Mouse (Mus musculus) forebrain, embryonic 12.5 days (tissue): Measurements from ENCODE around the gene Zfp277. TPM values are rescaled to one million over a fixed set of nuclear protein-coding genes. Genes with fewer than 3 reads are reported as not detected.

Experiments
- ATAC-seq: fragments of 200-750 bp; cut with Nextera tagmentation; 2 replicates; pipeline ENCODE4 v1.8.0; 2017; ENCODE audit warnings: moderate TSS enrichment; ENCODE audit not compliant: low FRiP score
- H3K27ac ChIP-seq: fragments of 300-500 bp; sonication (generic); 2 replicates; pipeline ENCODE4 v1.5.1; 2016; ENCODE audit warnings: mild to moderate bottlenecking
- H3K27me3 ChIP-seq: fragments of 300-500 bp; sonication (generic); 2 replicates; pipeline ENCODE4 v1.6.1; 2016; ENCODE audit warnings: mild to moderate bottlenecking
- H3K36me3 ChIP-seq: fragments of 300-500 bp; sonication (generic); replicated peaks from 2 replicates; pipeline ENCODE4 v1.6.1; 2016; ENCODE audit warnings: mild to moderate bottlenecking
- H3K4me1 ChIP-seq: fragments of 300-500 bp; sonication (generic); 2 replicates; pipeline ENCODE4 v1.6.1; 2016
- H3K4me2 ChIP-seq: fragments of 300-500 bp; sonication (generic); 2 replicates; pipeline ENCODE4 v1.6.1; 2016; ENCODE audit warnings: mild to moderate bottlenecking, moderate library complexity
- H3K4me3 ChIP-seq: fragments of 300-500 bp; sonication (generic); replicated peaks from 2 replicates; pipeline ENCODE4 v1.5.1; 2016; ENCODE audit warnings: mild to moderate bottlenecking
- H3K9ac ChIP-seq: fragments of 300-500 bp; sonication (generic); 2 replicates; pipeline ENCODE4 v1.6.1; 2016; ENCODE audit warnings: mild to moderate bottlenecking
- H3K9me3 ChIP-seq: fragments of 300-500 bp; sonication (generic); 2 replicates; pipeline ENCODE4 v1.6.1; 2016
- whole genome bisulfite sequencing: fragments of 180-500 bp; shearing (Covaris S2); methylation state at CpG from one replicate; pipeline ENCODE4 v1.1.7; 2016; 5-methylcytosine and 5-hydroxymethylcytosine counted together
- polyA plus RNA-seq: library from polyadenylated mRNA; unstranded; fragments of >200 nt; fragmentation: Nextera tagmentation; extraction: Ambion mirVana; gene quantifications from 2 replicates; pipeline ENCODE4 v1.2.1, GENCODE M21; 2016

Zfp277 gene
- polyA plus RNA-seq, 1 experiment from 2014 or later, result 29.7 TPM

DNA sequence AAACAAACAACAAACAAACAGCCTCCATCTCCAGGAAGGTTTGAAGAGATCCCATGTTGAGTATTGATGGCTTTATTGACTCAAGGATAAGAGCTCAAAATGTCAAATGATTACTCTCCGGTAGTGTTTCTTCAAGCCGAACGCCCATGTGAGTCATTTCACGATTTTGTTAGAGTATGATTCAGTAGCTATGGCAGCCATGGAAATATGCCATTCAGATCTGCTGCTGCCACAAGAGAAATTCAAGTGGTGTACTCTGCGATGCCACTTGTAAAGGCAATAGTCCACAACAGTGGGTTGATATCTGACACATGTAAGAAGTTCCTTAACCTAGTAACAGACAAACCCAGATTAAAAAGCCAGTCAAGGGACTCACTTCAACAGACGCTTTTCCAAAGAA is 62.0 kb downstream of the Zfp277 start:
- Histone ChIP-seq H3K4me2 (no peak overlapping the region), H3K27me3 (no peaks in the 10 kb centered on the region), H3K36me3 (no peaks in the 10 kb centered on the region), H3K9ac (no peak overlapping the region), H3K4me1 (no peaks in the 10 kb centered on the region), H3K27ac (no peak overlapping the region), H3K9me3 (no peaks in the 10 kb centered on the region), H3K4me3 (no peak overlapping the region)
- no peak for ATAC-seq
- whole genome bisulfite sequencing, result 93% methylated on average over 6 of the region's 6 CpGs

DNA sequence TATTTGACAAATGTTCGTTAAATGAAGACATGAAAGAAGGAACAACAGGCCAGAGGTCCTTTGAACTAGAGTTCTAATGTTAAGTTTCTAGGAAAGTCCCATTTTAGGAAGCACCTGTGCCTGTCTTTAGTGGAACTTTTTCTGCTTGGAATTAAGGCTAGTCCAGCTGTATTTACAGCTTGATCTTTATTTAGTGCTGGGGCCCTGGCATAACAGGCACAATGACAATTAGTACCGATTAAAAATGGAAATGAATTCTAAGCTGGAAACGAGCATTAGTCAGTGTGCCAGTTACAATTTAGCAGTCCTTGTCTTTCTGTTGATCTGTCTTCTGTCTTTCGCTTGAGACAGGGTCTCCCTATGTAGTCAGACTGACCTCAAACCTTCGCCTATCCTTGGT is 63.2 kb downstream of the Zfp277 start:
- no peak for ATAC-seq
- H3K27me3 ChIP-seq, result no peaks in the 10 kb centered on the region
- H3K9me3 ChIP-seq, result no peaks in the 10 kb centered on the region
- H3K4me2 ChIP-seq, result no peak overlapping the region
- 74% methylated on average over 5 of the region's 5 CpGs for WGBS
- H3K9ac ChIP-seq, result no peak overlapping the region
- no peak overlapping the region for H3K27ac ChIP-seq
- H3K36me3 ChIP-seq, result no peaks in the 10 kb centered on the region
- no peak overlapping the region for H3K4me3 ChIP-seq
- no peaks in the 10 kb centered on the region for H3K4me1 ChIP-seq

DNA sequence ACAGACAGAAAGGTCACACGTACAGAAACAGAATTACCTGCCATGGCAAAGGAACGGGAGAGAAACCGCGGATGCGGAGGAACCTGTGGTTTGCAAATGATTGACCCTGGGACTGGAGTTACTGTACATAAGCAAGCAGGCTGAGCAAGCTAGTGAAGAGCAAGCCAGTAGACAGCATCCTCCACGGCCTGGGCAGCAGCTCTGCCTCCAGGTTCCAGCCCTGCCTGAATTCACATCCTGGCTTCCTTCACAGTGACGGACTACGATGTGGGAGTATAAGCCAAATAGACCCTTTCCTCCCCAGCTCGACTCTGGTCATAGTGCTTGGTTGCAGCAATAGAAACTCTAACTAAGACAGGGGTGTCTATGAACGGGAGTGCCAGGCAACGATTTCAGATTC is 63.9 kb downstream of the Zfp277 start:
- H3K4me2 ChIP-seq, result no peak overlapping the region
- no peak for ATAC-seq
- H3K9me3 ChIP-seq, result no peaks in the 10 kb centered on the region
- H3K27ac ChIP-seq, result no peak overlapping the region
- H3K27me3 ChIP-seq, result no peaks in the 10 kb centered on the region
- H3K9ac ChIP-seq, result no peak overlapping the region
- H3K4me1 ChIP-seq, result no peaks in the 10 kb centered on the region
- WGBS, result 93% methylated on average over 11 of the region's 11 CpGs
- no peaks in the 10 kb centered on the region for H3K36me3 ChIP-seq
- H3K4me3 ChIP-seq, result no peak overlapping the region

DNA sequence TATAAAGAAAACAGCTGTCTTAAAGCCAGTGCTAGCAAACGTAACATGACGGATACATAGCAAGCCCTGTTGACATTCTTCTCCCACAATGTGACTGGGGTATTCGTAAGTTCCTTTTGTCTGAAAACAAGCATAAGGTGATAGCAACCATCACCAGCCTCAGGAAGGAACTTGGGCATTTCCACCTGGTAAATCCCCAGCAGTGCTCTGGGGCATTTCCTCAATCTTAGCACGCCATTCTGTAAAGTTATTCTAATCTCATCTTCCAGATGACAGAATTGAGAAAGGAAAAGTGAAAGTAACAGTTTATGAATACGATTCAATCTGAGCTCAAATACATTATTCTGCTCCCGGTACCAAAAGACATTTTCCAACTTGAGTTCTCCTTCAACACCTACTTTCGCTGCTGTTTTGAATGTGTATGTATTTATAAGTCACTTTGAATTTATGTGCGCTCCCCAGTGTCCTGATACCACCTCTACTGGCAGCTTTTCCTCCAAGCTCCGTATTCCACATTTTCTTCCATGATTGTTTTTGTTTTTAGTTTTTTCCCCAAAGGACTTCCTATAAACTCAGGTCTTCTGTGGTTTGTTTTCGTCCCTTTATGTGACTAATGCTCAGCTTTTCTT is 64.4 kb downstream of the Zfp277 start:
- Histone ChIP-seq H3K4me1 (no peaks in the 10 kb centered on the region), H3K27me3 (no peaks in the 10 kb centered on the region), H3K4me3 (no peak overlapping the region), H3K27ac (no peak overlapping the region), H3K9ac (no peak overlapping the region), H3K36me3 (no peaks in the 10 kb centered on the region), H3K9me3 (no peaks in the 10 kb centered on the region), H3K4me2 (no peak overlapping the region)
- 92% methylated on average over 10 of the region's 10 CpGs for WGBS
- ATAC-seq, result no peak

DNA sequence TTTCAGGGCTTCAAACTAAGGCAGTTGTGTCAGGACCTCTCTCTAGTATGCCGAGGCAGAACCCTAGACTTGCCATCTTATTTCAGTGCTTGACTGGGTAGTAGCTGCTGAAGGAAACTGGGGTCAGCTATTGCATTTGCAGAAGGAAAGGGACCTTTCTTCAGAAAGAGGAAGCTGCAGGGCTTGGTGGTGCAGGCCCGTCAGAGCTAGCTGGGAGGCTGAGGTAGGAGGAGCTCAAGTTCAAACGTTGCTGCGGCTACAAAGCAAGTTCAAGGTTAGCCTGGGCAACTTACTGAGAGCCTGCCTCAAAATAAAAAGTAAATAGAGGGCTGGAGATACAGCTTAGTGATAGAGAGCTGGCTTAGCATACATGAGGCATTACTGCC is 66.2 kb downstream of the Zfp277 start:
- Histone ChIP-seq H3K36me3 (no peaks in the 10 kb centered on the region), H3K9me3 (no peaks in the 10 kb centered on the region), H3K9ac (no peak overlapping the region), H3K4me2 (no peak overlapping the region), H3K27me3 (no peaks in the 10 kb centered on the region), H3K4me3 (no peak overlapping the region), H3K27ac (no peak overlapping the region), H3K4me1 (no peaks in the 10 kb centered on the region)
- WGBS, result 85% methylated on average over 4 of the region's 4 CpGs
- no peak for ATAC-seq

DNA sequence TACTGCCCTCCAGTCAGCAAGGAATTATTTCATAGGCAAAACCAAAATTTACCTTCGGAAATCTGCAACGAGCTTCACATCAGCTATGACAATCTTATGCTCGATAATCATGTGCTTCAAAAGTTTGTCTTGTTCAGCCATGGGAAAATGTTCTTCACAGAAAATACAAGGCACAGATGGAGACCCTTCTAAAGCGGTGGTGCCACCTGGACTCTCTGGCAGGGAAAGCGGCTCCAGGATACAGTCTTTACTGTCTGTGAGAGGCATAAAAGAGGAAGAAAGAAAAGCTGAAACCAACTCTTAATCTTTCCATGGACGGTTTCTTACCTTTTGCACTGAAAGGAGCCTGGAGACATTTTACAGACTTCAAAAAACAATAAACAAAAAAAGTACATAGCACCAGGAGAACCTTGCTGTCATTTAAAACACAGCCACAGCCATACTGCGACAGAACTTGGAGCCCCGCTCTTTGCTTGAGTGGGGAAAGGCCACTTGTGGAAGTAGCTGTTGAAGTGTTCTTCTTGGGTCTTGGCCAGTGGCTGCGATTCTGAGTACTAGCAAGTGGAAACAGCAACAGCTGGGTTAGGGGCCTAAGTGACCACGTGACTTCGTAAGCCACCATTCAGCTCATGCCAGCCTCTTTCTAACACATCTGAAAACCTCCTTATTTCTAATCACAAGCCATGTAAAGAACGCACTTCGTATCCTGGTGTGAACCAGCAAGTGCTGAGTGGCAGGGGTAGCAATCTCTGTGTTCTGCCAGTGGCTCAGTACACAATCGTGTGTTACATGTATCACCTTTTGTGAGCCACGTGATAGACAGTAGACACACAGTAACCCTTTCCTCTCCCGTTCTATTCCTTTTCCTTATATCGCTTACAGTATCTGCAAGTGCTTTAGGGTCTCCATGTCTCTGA is 66.8 kb downstream of the Zfp277 start:
- H3K9me3 ChIP-seq, result no peaks in the 10 kb centered on the region
- no peak overlapping the region for H3K9ac ChIP-seq
- H3K4me3 ChIP-seq, result no peak overlapping the region
- ATAC-seq, result no peak
- 87% methylated on average over 17 of the region's 17 CpGs for WGBS
- no peaks in the 10 kb centered on the region for H3K27me3 ChIP-seq
- H3K27ac ChIP-seq, result no peak overlapping the region
- no peak overlapping the region for H3K4me2 ChIP-seq
- H3K36me3 ChIP-seq, result no peaks in the 10 kb centered on the region
- H3K4me1 ChIP-seq, result no peaks in the 10 kb centered on the region

DNA sequence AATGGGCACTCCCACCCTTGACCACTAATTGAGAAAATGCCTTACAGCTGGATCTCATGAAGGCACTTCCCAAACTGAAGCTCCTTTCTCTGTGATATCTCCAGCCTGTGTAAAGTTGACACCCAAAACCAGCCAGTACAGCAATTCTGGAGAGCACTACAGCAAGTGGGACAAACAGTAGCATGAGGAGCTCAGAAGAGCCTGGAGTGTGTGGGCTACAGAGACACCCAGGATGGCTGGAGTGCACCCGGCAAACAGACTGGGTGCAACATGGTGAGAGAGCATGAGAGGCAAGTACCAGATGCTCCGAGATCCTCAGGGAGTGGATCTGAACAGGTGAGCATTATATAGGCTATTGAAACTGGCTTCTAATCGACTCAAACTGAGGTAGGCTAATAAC is 93.8 kb downstream of the Zfp277 start:
- H3K4me1 ChIP-seq, result peaks cover 6% of the 10 kb centered on the region; the same call in 1 of the 2 replicates
- H3K4me2 ChIP-seq, result no peak overlapping the region
- no peaks in the 10 kb centered on the region for H3K9me3 ChIP-seq
- no peaks in the 10 kb centered on the region for H3K36me3 ChIP-seq
- no peak overlapping the region for H3K27ac ChIP-seq
- 94% methylated on average over 3 of the region's 3 CpGs for WGBS
- H3K9ac ChIP-seq, result no peak overlapping the region
- H3K4me3 ChIP-seq, result no peak overlapping the region
- no peak for ATAC-seq
- H3K27me3 ChIP-seq, result no peaks in the 10 kb centered on the region

DNA sequence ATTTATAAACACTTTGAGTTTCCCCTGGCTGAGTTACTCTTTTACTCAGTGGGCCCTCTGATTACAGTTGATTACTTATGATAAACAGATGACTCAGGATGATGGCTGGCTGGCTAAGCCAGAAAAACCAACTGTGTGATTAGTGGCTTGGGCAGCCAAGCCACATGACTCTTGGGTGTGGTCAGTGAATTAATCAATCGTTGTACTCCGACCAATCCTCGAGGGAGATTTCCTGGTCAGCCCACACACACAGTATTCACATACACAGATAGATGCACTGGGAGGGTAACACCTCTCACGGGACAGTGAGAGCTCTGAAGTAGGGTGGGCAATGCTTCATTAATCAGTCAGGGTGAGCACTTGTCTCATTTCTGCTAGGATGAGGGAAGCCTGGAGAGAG is 97.5 kb downstream of the Zfp277 start:
- H3K4me3 ChIP-seq, result no peak overlapping the region
- no peak overlapping the region for H3K27ac ChIP-seq
- H3K4me1 ChIP-seq, result peaks cover 7% of the 10 kb centered on the region; the same call in 1 of the 2 replicates
- H3K4me2 ChIP-seq, result no peak overlapping the region
- no peak for ATAC-seq
- H3K27me3 ChIP-seq, result no peaks in the 10 kb centered on the region
- H3K36me3 ChIP-seq, result no peaks in the 10 kb centered on the region
- H3K9ac ChIP-seq, result no peak overlapping the region
- 86% methylated on average over 4 of the region's 4 CpGs for WGBS
- no peaks in the 10 kb centered on the region for H3K9me3 ChIP-seq

DNA sequence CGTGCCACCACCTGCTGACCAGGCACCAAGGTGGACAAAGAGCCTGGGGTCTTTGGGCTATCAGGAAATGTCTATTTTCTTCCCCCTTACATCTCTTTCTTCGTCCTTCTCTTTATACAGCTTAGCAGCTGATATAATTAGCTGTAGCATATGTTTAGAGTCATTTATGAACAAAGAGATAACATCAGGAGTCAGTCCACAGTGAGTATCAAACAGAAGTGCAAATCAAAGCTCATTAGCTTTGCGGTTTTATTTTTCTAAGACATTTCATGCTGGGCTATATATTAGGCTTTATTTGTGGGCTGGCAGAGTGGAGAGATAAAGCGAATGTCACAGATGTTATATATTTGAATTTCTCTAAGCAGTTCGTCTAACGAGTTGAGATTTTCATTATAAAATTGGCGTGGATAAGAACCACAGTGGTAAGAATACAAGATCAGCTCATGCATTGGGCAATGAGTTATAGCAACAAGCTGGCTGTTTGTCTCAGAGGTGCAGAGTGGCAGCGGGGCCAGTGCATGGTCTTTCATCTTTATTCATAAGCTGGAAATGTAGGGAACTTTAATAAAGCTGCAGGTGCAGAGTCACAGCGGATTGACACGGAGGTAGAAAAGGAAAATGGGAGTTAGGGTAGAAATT is 98.5 kb downstream of the Zfp277 start:
- Histone ChIP-seq H3K9me3 (no peaks in the 10 kb centered on the region), H3K27ac (no peak overlapping the region), H3K4me3 (no peak overlapping the region), H3K27me3 (no peaks in the 10 kb centered on the region), H3K4me2 (no peak overlapping the region), H3K4me1 (peaks cover 7% of the 10 kb centered on the region; the same call in 1 of the 2 replicates), H3K36me3 (no peaks in the 10 kb centered on the region), H3K9ac (no peak overlapping the region)
- ATAC-seq, result no peak; the same call in 1 of the 2 replicates
- 49% methylated on average over 10 of the region's 10 CpGs for WGBS

DNA sequence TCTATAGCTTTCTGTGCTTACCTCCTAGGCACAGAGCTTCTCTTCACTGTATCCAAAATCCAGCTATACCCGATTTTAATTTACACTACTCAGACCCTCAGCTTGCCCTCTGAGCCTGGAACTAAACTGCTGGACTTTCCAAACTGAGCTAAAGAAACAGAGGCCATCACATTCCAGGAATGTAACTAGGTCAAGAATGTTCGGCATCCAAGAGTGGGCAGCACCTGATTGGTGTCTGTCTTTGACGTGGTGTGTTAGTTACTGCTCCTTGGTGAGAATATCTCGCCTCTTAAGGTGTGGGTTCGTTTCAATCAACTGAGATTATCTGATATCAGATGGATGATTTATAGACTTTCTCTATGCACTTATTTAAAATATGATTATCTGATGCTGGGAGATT is 104.3 kb downstream of the Zfp277 start:
- Histone ChIP-seq H3K36me3 (no peaks in the 10 kb centered on the region), H3K9me3 (no peaks in the 10 kb centered on the region), H3K4me2 (no peak overlapping the region), H3K4me1 (no peaks in the 10 kb centered on the region), H3K9ac (no peak overlapping the region), H3K27me3 (no peaks in the 10 kb centered on the region), H3K4me3 (no peak overlapping the region), H3K27ac (no peak overlapping the region)
- 82% methylated on average over 5 of the region's 5 CpGs for WGBS
- ATAC-seq, result no peak

DNA sequence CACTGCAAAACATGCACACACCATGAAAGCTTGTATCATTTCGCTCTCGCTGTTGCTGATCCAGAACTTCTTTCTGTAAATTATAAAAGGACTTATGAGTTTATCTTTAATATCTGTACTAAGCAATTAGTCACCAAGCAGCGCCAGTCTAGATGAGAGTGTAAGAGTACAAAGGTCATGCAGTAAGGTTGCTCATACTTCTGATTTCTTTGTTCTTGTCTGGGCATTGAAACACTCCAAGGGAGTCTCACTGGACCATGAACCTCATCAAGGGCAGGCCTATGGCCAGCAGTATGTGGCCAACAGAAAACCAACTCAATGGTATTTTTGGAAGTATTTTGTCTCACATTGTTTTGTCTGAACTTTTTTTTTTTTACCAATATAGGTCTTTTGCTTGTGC is 110.4 kb downstream of the Zfp277 start:
- no peak overlapping the region for H3K9ac ChIP-seq
- no peak overlapping the region for H3K4me2 ChIP-seq
- no peak for ATAC-seq
- no peaks in the 10 kb centered on the region for H3K27me3 ChIP-seq
- 97% methylated on average over 3 of the region's 3 CpGs for WGBS
- no peak overlapping the region for H3K4me3 ChIP-seq
- peaks cover 3% of the 10 kb centered on the region for H3K4me1 ChIP-seq
- H3K27ac ChIP-seq, result no peak overlapping the region
- no peaks in the 10 kb centered on the region for H3K36me3 ChIP-seq
- no peaks in the 10 kb centered on the region for H3K9me3 ChIP-seq

DNA sequence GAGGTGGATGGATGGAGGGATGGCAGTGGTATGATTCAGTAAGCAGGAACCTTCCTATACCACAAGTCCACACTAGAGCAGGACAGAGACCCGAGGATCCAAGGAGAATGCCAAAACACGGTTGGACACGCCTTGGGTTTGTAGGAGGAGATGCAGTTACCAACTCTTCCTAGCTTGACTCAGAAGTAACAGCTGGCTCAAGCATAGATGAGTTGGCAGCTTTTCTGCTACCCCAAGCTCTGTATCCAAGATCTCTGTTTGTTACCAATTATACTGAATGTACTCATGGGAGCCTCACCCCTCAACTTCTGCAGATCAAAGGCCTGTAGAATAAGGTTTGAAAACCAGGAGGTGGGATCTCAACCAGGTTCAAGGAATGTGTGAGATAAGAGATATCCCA is 114.2 kb downstream of the Zfp277 start:
- no peak overlapping the region for H3K9ac ChIP-seq
- no peak overlapping the region for H3K27ac ChIP-seq
- H3K27me3 ChIP-seq, result no peaks in the 10 kb centered on the region
- ATAC-seq, result no peak
- no peak overlapping the region for H3K4me3 ChIP-seq
- 95% methylated on average over 3 of the region's 3 CpGs for WGBS
- H3K36me3 ChIP-seq, result no peaks in the 10 kb centered on the region
- H3K4me2 ChIP-seq, result no peak overlapping the region
- no peaks in the 10 kb centered on the region for H3K9me3 ChIP-seq
- H3K4me1 ChIP-seq, result peaks cover 7% of the 10 kb centered on the region
